Mouse (Mus musculus) MN1 (cell line): ENCODE measurements at regions not wholly inside any gene's neighbourhood (a gene's known extent, or its start where the extent isn't known, plus 50 kb on each side); places are given as distances from the start of the nearest gene placed in this dataset.

Experiments used
- DNase-seq: peaks from one replicate; pipeline ENCODE4 v3.0.0-alpha.2; 2016; ENCODE audit warnings: low spot score

DNA sequence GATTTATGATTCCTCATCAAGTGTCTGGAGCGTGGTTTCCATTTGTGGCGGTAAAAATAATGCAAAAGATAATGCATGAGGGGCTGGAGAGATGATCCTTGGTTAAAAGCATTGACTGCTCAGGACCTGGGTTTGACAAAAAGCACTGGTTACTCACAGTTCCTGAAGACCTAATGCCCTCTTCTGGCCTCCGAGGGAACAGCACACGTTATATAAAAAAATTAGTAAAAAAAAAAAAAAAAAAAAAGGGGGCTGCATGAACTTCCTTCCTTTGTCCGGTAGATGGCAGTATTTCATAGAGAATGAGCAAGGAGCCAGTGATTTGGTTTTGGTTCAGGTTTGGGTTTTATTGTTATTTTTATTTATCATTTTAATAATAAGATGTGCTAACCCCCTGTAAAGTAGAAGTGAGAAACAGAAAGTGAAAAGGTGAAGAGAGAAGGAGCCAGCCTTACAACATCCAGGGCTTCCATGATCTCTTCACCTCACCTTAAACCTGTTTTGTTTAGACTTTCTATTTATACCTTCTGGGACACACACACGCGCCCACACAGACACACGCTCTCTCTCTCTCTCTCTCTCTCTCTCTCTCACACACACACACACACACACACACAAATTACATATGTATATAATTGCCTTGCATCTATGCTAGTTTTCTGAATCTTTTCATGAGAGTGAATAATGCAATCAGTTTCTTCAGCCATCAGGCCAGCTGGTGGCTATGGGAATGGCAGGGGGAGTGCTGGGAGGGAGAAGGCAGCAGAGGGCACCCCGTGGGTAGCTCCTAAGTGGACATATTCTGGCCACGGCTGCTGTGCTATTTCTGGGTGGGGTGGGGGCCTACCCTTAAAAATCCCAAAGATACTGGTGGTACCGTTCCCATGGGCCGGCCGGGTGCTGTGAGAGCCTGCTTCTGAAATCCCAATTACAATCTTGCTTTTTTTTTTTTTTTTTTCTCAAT is 230.0 kb downstream of the Poteg start:
- DNase-seq: peak; percentile 40

DNA sequence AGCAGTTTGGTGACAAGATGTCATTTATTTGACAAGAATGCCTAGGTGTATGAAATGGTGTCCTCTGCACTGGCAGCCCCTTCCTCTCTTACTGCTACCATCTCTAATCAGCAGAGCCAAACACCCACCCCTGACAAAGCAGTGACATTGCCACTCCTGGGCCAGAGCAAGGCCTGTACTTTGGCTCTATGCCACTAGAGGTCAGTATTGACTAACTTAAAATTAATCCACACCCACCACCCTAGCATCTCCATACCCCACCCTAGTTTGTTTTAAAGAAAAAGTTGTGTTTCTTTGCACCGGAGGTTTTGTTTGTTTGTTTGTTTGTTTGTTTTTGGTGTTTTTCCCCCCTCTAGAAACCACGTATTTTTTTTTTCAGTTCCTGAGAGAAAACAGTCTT is 231.7 kb downstream of the Poteg start:
- peak; percentile 37 for DNase-seq

DNA sequence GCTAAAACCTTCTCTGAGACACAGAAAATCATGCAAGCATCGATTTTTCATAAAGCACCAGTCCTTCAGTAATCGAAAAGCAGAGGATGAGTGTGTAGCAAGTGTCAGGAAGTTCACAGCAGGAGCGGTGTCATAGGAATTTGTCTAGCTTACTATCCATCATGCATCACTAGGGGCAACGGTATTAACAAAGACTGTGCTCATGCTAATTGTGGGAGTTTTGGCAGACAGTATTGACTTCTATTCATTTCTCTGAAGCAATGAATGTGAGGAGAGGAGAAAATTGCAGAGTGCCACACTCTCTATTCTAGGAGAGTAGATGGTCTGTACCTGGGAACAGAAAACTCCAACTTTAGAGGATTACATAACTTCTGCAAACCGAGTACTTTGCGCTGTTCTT is 274.5 kb downstream of the Poteg start:
- no peak for DNase-seq

DNA sequence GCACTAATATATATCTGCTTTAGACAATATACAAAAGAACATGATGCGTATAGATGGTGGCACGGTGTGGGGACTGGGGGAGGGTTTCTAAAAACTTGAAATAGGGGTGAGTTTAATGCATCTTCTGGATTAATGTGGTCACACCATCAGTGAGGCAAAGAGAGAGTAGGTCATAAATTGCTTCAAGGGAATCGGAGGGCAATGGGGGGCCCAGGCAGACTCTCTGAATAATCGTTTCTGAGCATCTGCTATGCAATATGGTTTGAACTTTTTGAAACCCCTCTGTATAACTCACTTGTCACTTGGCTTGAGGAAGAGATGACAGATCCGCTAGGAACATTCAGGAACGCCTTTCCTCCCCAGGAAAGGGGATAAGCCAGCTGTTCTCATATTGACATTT is 322.8 kb downstream of the Poteg start:
- no peak for DNase-seq

DNA sequence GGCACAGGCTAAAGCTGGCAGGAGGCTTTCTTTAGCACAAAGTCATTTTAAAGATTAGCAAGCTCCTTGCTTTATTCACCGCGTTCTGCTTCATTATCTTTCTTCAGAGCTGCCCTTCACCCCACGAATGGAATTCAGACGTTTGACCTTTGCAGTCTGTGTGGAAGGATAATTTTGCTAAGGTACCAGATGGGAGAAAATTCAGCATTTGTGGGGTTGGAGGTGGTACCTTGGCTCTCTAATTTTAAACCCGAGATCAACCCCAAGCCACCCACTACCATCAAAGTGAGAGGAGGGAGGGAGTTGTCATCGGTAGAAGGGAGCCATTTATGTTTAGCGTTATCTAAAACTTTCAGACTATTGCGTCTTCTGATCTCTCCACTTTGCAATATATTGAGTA is 323.3 kb downstream of the Poteg start:
- DNase-seq: no peak

DNA sequence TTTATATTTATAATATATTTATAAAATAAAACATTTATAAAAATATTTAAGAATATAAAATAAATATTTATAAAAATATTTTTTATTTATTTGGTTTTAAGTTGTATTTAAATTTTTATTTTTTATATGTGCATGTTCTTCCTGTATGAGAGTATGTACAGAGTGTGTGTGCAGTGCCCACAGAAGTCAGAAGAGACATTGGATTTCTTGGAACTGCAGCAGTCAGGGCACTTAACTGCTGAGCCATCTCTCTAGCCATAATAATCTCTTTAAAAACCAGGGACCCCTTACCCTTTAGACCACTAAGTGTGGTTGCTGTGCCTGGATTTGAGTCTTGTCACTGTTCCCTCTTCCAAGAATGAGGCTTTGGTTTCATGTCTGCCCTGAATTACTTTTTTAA is 323.8 kb downstream of the Poteg start:
- no peak for DNase-seq

DNA sequence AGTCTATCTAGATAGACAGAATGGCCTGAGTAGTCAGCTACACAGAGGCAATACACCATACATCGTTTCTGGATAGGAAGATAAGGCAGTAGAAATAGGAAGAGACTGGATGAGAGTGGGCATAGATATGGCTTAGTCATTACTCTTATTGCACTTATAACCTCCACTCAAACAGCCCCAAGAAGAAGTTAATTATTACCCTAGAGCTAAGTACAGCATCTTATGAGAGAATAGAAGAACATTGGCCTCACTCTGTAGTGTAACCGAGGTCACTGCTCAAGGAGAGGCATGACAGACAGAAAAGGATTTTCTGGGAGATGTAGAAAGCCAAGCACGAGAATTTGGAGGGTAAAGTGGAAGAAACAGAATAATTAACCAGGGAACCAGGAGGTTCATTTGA is 331.5 kb downstream of the Poteg start:
- no peak for DNase-seq
